Mouse (Mus musculus): Measurements from ENCODE around the gene Ipo8. TPM values are rescaled to one million over a fixed set of nuclear protein-coding genes. Genes with fewer than 3 reads are reported as not detected.

Ipo8 gene
- polyA plus RNA-seq, 1 experiment from 2014 or later = 29.4 TPM

- H3K4me1 ChIP-seq = no peaks in the 10 kb centered on the region
- no peak overlapping the region for H3K27ac ChIP-seq (replicated peaks)
- H3K27me3 ChIP-seq = no peaks in the 10 kb centered on the region
- no peak overlapping the region for H3K4me2 ChIP-seq (replicated peaks)
- H3K4me3 ChIP-seq = no peak overlapping the region
- H3K36me3 ChIP-seq = peaks cover 55% of the 10 kb centered on the region
- ATAC-seq (ENCODE audit: low FRiP score, low read depth) = no peak
- no peaks in the 10 kb centered on the region for H3K9me3 ChIP-seq
- 89% methylated on average over 2 of the region's 2 CpGs for WGBS
- no peak overlapping the region for H3K9ac ChIP-seq (replicated peaks)
Measured at GRCm38 (mm10) chr6:148795145-148795544, 36.1 kb downstream of the Ipo8 start.

GRCm38 (mm10) chr6:148789010-148789673 lies 42.1 kb downstream of the Ipo8 start:
- H3K36me3 ChIP-seq = peaks cover 68% of the 10 kb centered on the region

GRCm38 (mm10) chr6:148786186-148786585 lies 45.1 kb downstream of the Ipo8 start:
- no peak for ATAC-seq (ENCODE audit: low FRiP score, low read depth)
- Histone ChIP-seq H3K4me2 (replicated peaks) (no peak overlapping the region), H3K27me3 (no peaks in the 10 kb centered on the region), H3K9me3 (no peaks in the 10 kb centered on the region), H3K4me1 (no peaks in the 10 kb centered on the region), H3K36me3 (peaks cover 73% of the 10 kb centered on the region), H3K9ac (replicated peaks) (no peak overlapping the region), H3K27ac (replicated peaks) (no peak overlapping the region), H3K4me3 (no peak overlapping the region)
- 90% methylated on average over 5 of the region's 5 CpGs for WGBS

More at GRCm38 (mm10) chr6:148789010-148789673, 42.1 kb downstream of the Ipo8 start:
- ATAC-seq (ENCODE audit: low FRiP score, low read depth) = no peak
- Histone ChIP-seq H3K27me3 (no peaks in the 10 kb centered on the region), H3K4me3 (no peak overlapping the region), H3K4me1 (no peaks in the 10 kb centered on the region), H3K27ac (replicated peaks) (no peak overlapping the region), H3K9me3 (no peaks in the 10 kb centered on the region), H3K9ac (replicated peaks) (no peak overlapping the region), H3K4me2 (replicated peaks) (no peak overlapping the region)
- 93% methylated on average over 9 of the region's 9 CpGs for WGBS

GRCm38 (mm10) chr6:148784418-148784817 lies 46.8 kb downstream of the Ipo8 start:
- Histone ChIP-seq H3K36me3 (peaks cover 70% of the 10 kb centered on the region), H3K9ac (replicated peaks) (no peak overlapping the region), H3K4me1 (no peaks in the 10 kb centered on the region), H3K4me3 (no peak overlapping the region), H3K27ac (replicated peaks) (no peak overlapping the region), H3K27me3 (no peaks in the 10 kb centered on the region), H3K9me3 (no peaks in the 10 kb centered on the region), H3K4me2 (replicated peaks) (no peak overlapping the region)
- no peak for ATAC-seq (ENCODE audit: low FRiP score, low read depth)
- WGBS = 85% methylated on average over 9 of the region's 9 CpGs

- H3K4me2 ChIP-seq (replicated peaks) = no peak overlapping the region
- no peaks in the 10 kb centered on the region for H3K27me3 ChIP-seq
- H3K27ac ChIP-seq (replicated peaks) = no peak overlapping the region
- WGBS = 97% methylated on average over 2 of the region's 2 CpGs
- ATAC-seq (ENCODE audit: low FRiP score, low read depth) = no peak
- no peaks in the 10 kb centered on the region for H3K4me1 ChIP-seq
- H3K9ac ChIP-seq (replicated peaks) = no peak overlapping the region
- H3K4me3 ChIP-seq = no peak overlapping the region
- peaks cover 66% of the 10 kb centered on the region for H3K36me3 ChIP-seq
- H3K9me3 ChIP-seq = no peaks in the 10 kb centered on the region
Measured at GRCm38 (mm10) chr6:148776236-148776635, 55.0 kb downstream of the Ipo8 start.

- no peaks in the 10 kb centered on the region for H3K27me3 ChIP-seq
- no peak overlapping the region for H3K4me3 ChIP-seq
- H3K9me3 ChIP-seq = peaks cover 2% of the 10 kb centered on the region; the same call in 1 of the 2 replicates
- H3K36me3 ChIP-seq = peaks cover 47% of the 10 kb centered on the region
- H3K4me2 ChIP-seq (replicated peaks) = no peak overlapping the region
- no peak overlapping the region for H3K27ac ChIP-seq (replicated peaks)
- H3K4me1 ChIP-seq = no peaks in the 10 kb centered on the region
- ATAC-seq (ENCODE audit: low FRiP score, low read depth) = no peak
- no peak overlapping the region for H3K9ac ChIP-seq (replicated peaks)
- WGBS = 85% methylated on average over 3 of the region's 3 CpGs
Measured at GRCm38 (mm10) chr6:148771423-148771822, 59.8 kb downstream of the Ipo8 start.

- Histone ChIP-seq H3K36me3 (peaks cover 22% of the 10 kb centered on the region), H3K4me2 (replicated peaks) (no peak overlapping the region), H3K27ac (replicated peaks) (no peak overlapping the region), H3K27me3 (no peaks in the 10 kb centered on the region), H3K9ac (replicated peaks) (no peak overlapping the region), H3K9me3 (peaks cover 2% of the 10 kb centered on the region; the same call in 1 of the 2 replicates), H3K4me1 (no peaks in the 10 kb centered on the region), H3K4me3 (no peak overlapping the region)
- ATAC-seq (ENCODE audit: low FRiP score, low read depth) = 0 out of 2 replicates have a peak, but pooled peaks have one; percentile 19
- 85% methylated on average over 12 of the region's 12 CpGs for WGBS
Measured at GRCm38 (mm10) chr6:148768419-148768818, 62.8 kb downstream of the Ipo8 start.

GRCm38 (mm10) chr6:148767228-148767627 lies 64.0 kb downstream of the Ipo8 start:
- H3K27ac ChIP-seq (replicated peaks) = no peak overlapping the region
- H3K9me3 ChIP-seq = peaks cover 2% of the 10 kb centered on the region; the same call in 1 of the 2 replicates
- H3K9ac ChIP-seq (replicated peaks) = no peak overlapping the region
- H3K36me3 ChIP-seq = peaks cover 12% of the 10 kb centered on the region; the same call in 1 of the 2 replicates
- no peaks in the 10 kb centered on the region for H3K27me3 ChIP-seq
- no peak overlapping the region for H3K4me2 ChIP-seq (replicated peaks)
- no peak overlapping the region for H3K4me3 ChIP-seq
- no peaks in the 10 kb centered on the region for H3K4me1 ChIP-seq
- no peak for ATAC-seq (ENCODE audit: low FRiP score, low read depth)

GRCm38 (mm10) chr6:148761967-148762712 lies 69.1 kb downstream of the Ipo8 start:
- Histone ChIP-seq H3K4me2 (replicated peaks) (no peak overlapping the region), H3K36me3 (no peaks in the 10 kb centered on the region), H3K4me1 (no peaks in the 10 kb centered on the region), H3K27ac (replicated peaks) (no peak overlapping the region), H3K4me3 (no peak overlapping the region), H3K27me3 (no peaks in the 10 kb centered on the region), H3K9me3 (peaks cover under 1% of the 10 kb centered on the region; the same call in 1 of the 2 replicates), H3K9ac (replicated peaks) (no peak overlapping the region)
- ATAC-seq (ENCODE audit: low FRiP score, low read depth) = no peak
- WGBS = 88% methylated on average over 3 of the region's 3 CpGs

- Histone ChIP-seq H3K9ac (replicated peaks) (no peak overlapping the region), H3K36me3 (no peaks in the 10 kb centered on the region), H3K27me3 (no peaks in the 10 kb centered on the region), H3K4me1 (no peaks in the 10 kb centered on the region), H3K4me3 (no peak overlapping the region), H3K27ac (replicated peaks) (no peak overlapping the region), H3K9me3 (no peaks in the 10 kb centered on the region), H3K4me2 (replicated peaks) (no peak overlapping the region)
- no peak for ATAC-seq (ENCODE audit: low FRiP score, low read depth)
- WGBS = 84% methylated on average over 4 of the region's 4 CpGs
Measured at GRCm38 (mm10) chr6:148761475-148761874, 69.8 kb downstream of the Ipo8 start.

- Histone ChIP-seq H3K36me3 (no peaks in the 10 kb centered on the region), H3K4me2 (replicated peaks) (no peak overlapping the region), H3K9me3 (no peaks in the 10 kb centered on the region), H3K27ac (replicated peaks) (no peak overlapping the region), H3K4me1 (no peaks in the 10 kb centered on the region), H3K9ac (replicated peaks) (no peak overlapping the region), H3K27me3 (no peaks in the 10 kb centered on the region), H3K4me3 (no peak overlapping the region)
- 96% methylated on average over 1 of the region's 1 CpGs for WGBS
- no peak for ATAC-seq (ENCODE audit: low FRiP score, low read depth)
Measured at GRCm38 (mm10) chr6:148756535-148756934, 74.7 kb downstream of the Ipo8 start.

GRCm38 (mm10) chr6:148751400-148751799 lies 79.9 kb downstream of the Ipo8 start:
- Histone ChIP-seq H3K27ac (replicated peaks) (no peak overlapping the region), H3K27me3 (no peaks in the 10 kb centered on the region), H3K9me3 (no peaks in the 10 kb centered on the region), H3K9ac (replicated peaks) (no peak overlapping the region), H3K4me1 (no peaks in the 10 kb centered on the region), H3K36me3 (no peaks in the 10 kb centered on the region), H3K4me2 (replicated peaks) (no peak overlapping the region), H3K4me3 (no peak overlapping the region)
- 80% methylated on average over 2 of the region's 2 CpGs for WGBS
- no peak for ATAC-seq (ENCODE audit: low FRiP score, low read depth)
